In the genomic region with DNA sequence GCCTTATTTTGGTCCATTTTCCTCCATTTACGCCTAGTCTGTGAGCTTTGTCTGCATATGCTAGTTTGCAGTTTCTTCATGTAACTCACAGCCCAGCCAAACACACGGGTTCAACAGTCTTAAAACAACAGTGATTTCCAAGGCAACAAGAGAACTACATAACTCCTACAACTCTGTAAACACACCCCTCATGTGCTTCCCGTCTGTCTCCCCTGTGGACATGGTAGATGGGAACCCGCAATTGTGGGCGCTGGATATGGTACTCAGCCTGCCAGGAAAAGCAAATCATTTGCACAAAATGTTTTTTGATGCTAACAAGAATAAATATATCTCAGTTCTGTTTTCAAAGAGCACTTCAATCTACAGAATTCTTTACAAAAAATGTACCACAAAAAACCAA, we compare ENCODE assay signal across 7 mouse cellular contexts.
"Had no signal": no experiment of that assay in that cellular context is flagged by ENCODE, and none has a peak within 500 bp of the region (broad histone marks: within the 10 kb centered on the region; RNA-seq: fewer than 3 reads in every experiment).

No protein-coding gene starts in this region.

- DNase-seq: kidney, adult 8-10 months; kidney, postnatal 25 days; lung, embryonic 14.5 days; lung, postnatal 10 days; lung, postnatal 4 days; midbrain, embryonic 14.5 days; thymus, postnatal 36 days had no signal
